Mouse (Mus musculus) C2C12 (cell line): ENCODE data around the gene Izumo4. TPM values are rescaled to one million over a fixed set of nuclear protein-coding genes. Genes with fewer than 3 reads are reported as not detected.

Source experiments
- H3K27me3 ChIP-seq: one replicate; pipeline ENCODE4 v1.6.1; 2011; ENCODE audit not compliant: control insufficient read depth, insufficient read depth, insufficient read length
- H3K36me3 ChIP-seq: one replicate; pipeline ENCODE4 v1.6.1; 2011; ENCODE audit not compliant: control insufficient read depth, insufficient read depth
- H3K4me3 ChIP-seq: one replicate; pipeline ENCODE4 v1.5.1; 2011; ENCODE audit warnings: mild to moderate bottlenecking, control low read depth; ENCODE audit not compliant: poor library complexity, insufficient read depth, severe bottlenecking
- H3K79me2 ChIP-seq: one replicate; pipeline ENCODE4 v1.6.1; 2011; ENCODE audit not compliant: control insufficient read depth, insufficient read depth
- H3K79me3 ChIP-seq: one replicate; pipeline ENCODE4 v1.6.1; 2011; ENCODE audit warnings: low read depth, control low read depth
- H3ac ChIP-seq: one replicate; pipeline ENCODE3; 2011; ENCODE audit warnings: low read depth; ENCODE audit not compliant: control insufficient read depth, insufficient read length
- CEBPB ChIP-seq: IDR thresholded peaks from one replicate; pipeline ENCODE4 v1.6.1; 2011; ENCODE audit warnings: low read depth, mild to moderate bottlenecking, control low read depth, moderate library complexity
- CTCF ChIP-seq: IDR thresholded peaks from one replicate; pipeline ENCODE4 v1.5.1; 2011; ENCODE audit not compliant: control insufficient read depth, insufficient read depth, insufficient read length
- FOSL1 ChIP-seq: IDR thresholded peaks from one replicate; pipeline ENCODE4 v1.8.0; 2011; ENCODE audit warnings: mild to moderate bottlenecking, low read length; ENCODE audit not compliant: poor library complexity, insufficient read depth, severe bottlenecking
- MAX ChIP-seq: IDR thresholded peaks from one replicate; pipeline ENCODE4 v1.6.1; 2011; ENCODE audit warnings: mild to moderate bottlenecking, control low read depth
- MYOD1 ChIP-seq: IDR thresholded peaks from one replicate; pipeline ENCODE4 v1.6.1; 2011; ENCODE audit warnings: low read depth; ENCODE audit not compliant: control insufficient read depth, insufficient read length
- MYOG ChIP-seq: IDR thresholded peaks from one replicate; pipeline ENCODE4 v1.6.1; 2011; ENCODE audit not compliant: control insufficient read depth, insufficient read length; ENCODE audit errors: extremely low read depth
- USF1 ChIP-seq: IDR thresholded peaks from one replicate; pipeline ENCODE4 v1.6.1; 2011; ENCODE audit warnings: low read depth, mild to moderate bottlenecking, control low read depth, moderate library complexity
- polyA plus RNA-seq: library from polyadenylated mRNA; unstranded; fragments of >200 nt; fragmentation: generic; extraction: Trizol; gene quantifications from one replicate; pipeline ENCODE4 v1.2.1, GENCODE M21; 2012; ENCODE audit warnings: missing spikeins

Gene Izumo4
- polyA plus RNA-seq, 1 experiment: 0.43 TPM

DNA sequence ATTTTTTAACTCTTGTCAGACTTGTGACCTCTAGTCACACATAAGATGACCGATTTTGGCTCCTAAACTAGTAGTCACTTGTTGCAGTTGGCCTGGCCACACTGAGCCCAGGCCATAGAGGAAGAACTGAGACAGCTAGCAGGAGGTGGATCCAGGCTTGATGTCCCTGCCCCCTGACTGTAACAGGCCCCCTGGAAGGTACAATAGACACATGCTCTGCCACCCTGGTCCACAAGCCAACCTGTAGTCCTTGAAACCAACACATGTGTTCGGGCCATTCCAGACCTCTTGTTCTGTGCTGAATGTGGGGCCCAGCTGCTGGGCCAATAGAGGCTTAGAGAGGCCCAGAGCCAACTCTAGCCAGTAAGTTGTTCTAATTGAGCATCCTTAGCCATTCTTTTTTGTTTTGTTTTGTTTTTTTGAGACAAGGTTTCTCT lies 21.7 kb upstream of the Izumo4 start:
- TF ChIP-seq CEBPB (no peak), USF1 (no peak), MAX (no peak), MYOG (no peak), CTCF (no peak), MYOD1 (no peak), FOSL1 (no peak)
- Histone ChIP-seq H3K79me3 (peaks cover 4% of the 10 kb centered on the region), H3K4me3 (no peak overlapping the region), H3ac (no peak overlapping the region), H3K79me2 (peaks cover 7% of the 10 kb centered on the region), H3K27me3 (no peaks in the 10 kb centered on the region), H3K36me3 (peaks cover 10% of the 10 kb centered on the region)

DNA sequence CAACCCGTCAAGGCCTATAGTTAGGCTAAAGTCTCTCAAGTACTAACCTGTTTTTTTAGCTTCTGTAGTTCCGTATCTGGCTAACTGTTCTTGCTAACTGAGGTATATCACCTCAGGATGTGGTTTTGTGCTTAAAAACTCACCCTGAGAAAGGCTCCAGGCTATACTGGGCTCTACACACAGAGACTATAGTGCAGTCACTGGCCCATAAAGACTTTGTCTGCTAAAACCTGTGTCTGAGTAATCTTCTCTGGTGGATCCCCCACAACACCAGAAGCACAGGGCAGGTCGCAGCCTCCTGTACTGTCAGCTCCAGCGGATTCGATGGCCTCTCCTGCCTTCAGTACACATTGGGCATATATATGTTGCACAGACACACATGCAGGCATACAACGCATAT lies 20.0 kb upstream of the Izumo4 start:
- TF ChIP-seq USF1 (no peak), MYOD1 (no peak), MYOG (no peak), CTCF (no peak)
- no peak overlapping the region for H3K4me3 ChIP-seq
- H3K79me2 ChIP-seq: no peaks in the 10 kb centered on the region
- no peak overlapping the region for H3ac ChIP-seq
- no peaks in the 10 kb centered on the region for H3K79me3 ChIP-seq
- H3K27me3 ChIP-seq: no peaks in the 10 kb centered on the region
- peaks cover 26% of the 10 kb centered on the region for H3K36me3 ChIP-seq

DNA sequence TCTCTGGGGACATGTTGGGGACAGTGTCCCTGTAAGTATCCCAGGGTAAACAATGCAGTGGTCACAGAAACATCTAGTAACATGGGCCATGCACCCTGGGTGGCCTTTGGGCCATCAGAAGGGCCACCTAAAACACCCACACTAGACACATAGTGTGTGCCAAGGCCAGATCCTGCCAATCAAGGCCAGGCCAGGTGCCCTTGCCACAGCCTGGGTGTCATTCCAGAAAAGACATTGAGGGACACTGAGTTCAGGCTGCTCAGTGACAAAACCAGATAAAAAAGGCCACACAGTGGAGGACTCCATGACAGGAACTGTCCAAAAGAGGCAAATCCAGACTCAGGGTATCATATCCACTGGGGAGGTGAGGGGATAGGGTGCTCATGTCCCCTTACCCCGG lies 18.3 kb upstream of the Izumo4 start:
- TF ChIP-seq FOSL1 (no peak), CTCF (no peak), USF1 (no peak), MYOG (no peak), MAX (no peak), MYOD1 (no peak), CEBPB (no peak)
- peaks cover 34% of the 10 kb centered on the region for H3K36me3 ChIP-seq
- no peak overlapping the region for H3K4me3 ChIP-seq
- no peaks in the 10 kb centered on the region for H3K79me3 ChIP-seq
- H3ac ChIP-seq: no peak overlapping the region
- no peaks in the 10 kb centered on the region for H3K27me3 ChIP-seq
- no peaks in the 10 kb centered on the region for H3K79me2 ChIP-seq

DNA sequence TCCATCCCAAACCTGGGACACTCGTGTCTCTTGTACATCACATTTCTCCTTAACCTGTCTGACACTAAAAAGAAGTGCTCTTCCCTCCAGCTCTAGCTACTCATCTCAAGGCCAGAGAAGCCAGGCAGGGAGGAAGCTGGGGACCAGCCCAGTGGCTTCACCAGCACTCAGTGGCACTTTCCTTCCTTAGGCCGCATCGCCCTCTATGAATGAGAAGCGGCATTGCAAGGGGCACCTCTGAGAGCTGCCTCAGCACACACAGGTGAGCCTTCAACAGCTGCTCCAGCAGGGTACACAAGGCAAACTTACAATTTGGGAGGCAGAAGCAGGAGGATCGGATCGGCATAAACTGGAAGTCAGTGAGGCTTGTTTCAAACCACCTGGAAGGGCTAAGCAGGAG lies 17.8 kb upstream of the Izumo4 start:
- H3K4me3 ChIP-seq: no peak overlapping the region
- peaks cover 39% of the 10 kb centered on the region for H3K36me3 ChIP-seq
- TF ChIP-seq CEBPB: no peak
- no peak for TF ChIP-seq MAX
- TF ChIP-seq CTCF: peak; percentile 62
- TF ChIP-seq USF1: no peak
- TF ChIP-seq MYOG: no peak
- no peak overlapping the region for H3ac ChIP-seq
- H3K79me2 ChIP-seq: no peaks in the 10 kb centered on the region
- H3K27me3 ChIP-seq: no peaks in the 10 kb centered on the region
- H3K79me3 ChIP-seq: no peaks in the 10 kb centered on the region

DNA sequence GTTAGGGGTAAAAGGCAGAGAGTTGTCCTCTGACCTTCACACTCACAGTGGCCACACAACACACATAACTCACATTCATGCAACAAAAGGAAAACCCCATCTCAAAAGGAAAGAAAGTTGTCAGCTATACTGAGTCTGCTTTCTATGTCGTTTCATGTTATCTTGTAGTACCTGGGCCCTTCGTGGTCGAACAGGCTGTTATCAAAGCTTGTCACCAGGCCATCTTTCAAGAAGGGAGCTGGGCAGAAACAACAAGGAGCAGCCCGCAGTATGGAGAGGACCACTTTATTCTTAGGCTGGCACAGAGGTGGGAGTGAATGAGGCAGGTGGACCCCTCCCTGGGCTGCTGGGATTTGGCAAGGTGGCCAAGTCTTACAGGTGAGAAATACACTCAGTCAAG lies 17.0 kb upstream of the Izumo4 start:
- no peaks in the 10 kb centered on the region for H3K27me3 ChIP-seq
- TF ChIP-seq MYOG: no peak
- TF ChIP-seq FOSL1: no peak
- H3K36me3 ChIP-seq: peaks cover 47% of the 10 kb centered on the region
- H3K79me2 ChIP-seq: no peaks in the 10 kb centered on the region
- no peaks in the 10 kb centered on the region for H3K79me3 ChIP-seq
- no peak overlapping the region for H3K4me3 ChIP-seq
- H3ac ChIP-seq: no peak overlapping the region

DNA sequence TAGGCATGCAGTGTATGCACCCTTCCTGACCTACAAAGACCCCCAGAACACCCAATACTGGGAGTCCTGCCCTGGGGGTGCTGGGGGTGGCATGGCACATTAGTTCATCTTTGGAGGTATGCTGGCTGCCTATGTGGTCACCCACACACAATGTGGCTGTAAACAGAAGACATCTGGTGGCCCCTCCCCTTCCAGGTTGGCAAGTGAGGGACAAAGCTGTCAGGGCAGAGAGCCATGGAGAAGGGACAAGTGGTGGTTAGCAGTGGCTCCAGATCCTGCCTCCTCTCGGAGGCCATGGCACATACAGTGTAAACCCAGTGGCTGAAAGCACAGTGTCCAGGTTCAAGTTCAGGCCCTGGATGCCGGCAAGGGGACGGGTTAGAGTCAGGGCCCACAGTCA lies 15.4 kb upstream of the Izumo4 start:
- peaks cover 58% of the 10 kb centered on the region for H3K36me3 ChIP-seq

More for the DNA sequence above, 15.4 kb upstream of the Izumo4 start:
- Histone ChIP-seq H3K27me3 (no peaks in the 10 kb centered on the region), H3ac (no peak overlapping the region), H3K79me3 (no peaks in the 10 kb centered on the region), H3K79me2 (no peaks in the 10 kb centered on the region), H3K4me3 (no peak overlapping the region)
- TF ChIP-seq CEBPB (no peak), MAX (no peak), MYOD1 (no peak), CTCF (no peak), USF1 (no peak), FOSL1 (no peak), MYOG (no peak)
